ENCODE assay signal across 9 mouse cellular contexts in genomic region chr11:70215301-70215700, GRCm38 (mm10). TPM values are rescaled to one million over a fixed set of nuclear protein-coding genes. Genes with fewer than 3 reads are reported as not detected.
DNase-seq lines count a peak whose midpoint lies in the region; ATAC-seq and TF ChIP-seq lines count a peak whose summit lies in the region.
"Had no signal": no experiment of that assay in that cellular context is flagged by ENCODE, and none has a peak within 500 bp of the region (broad histone marks: within the 10 kb centered on the region; RNA-seq: fewer than 3 reads in every experiment).

No protein-coding gene starts in this region.

- no peak for TF ChIP-seq CTCF in ES-Bruce4 (IDR thresholded peaks at IDR 0.05; ENCODE audit: low read depth, low read length)

- no peak for TF ChIP-seq EP300 in ES-Bruce4 (IDR thresholded peaks at IDR 0.05; ENCODE audit: insufficient read depth, low read depth, low read length)

- no peak overlapping the region for H3K4me2 ChIP-seq in forebrain, embryonic 15.5 days (replicated peaks)

- H3K4me1 ChIP-seq in ES-Bruce4 (ENCODE audit: control insufficient read depth, insufficient read depth, low read length), result no peaks in the 10 kb centered on the region
- H3K4me1 ChIP-seq in forebrain, embryonic 15.5 days, result peaks cover 37% of the 10 kb centered on the region
- peaks cover 43% of the 10 kb centered on the region for H3K4me1 ChIP-seq in limb, embryonic 10.5 days

- WGBS in forebrain, embryonic 15.5 days, result 12% methylated on average over 22 of the region's 22 CpGs
- WGBS in limb, embryonic 10.5 days, result 11% methylated on average over 22 of the region's 22 CpGs

- no peaks in the 10 kb centered on the region for H3K36me3 ChIP-seq in ES-Bruce4 (ENCODE audit: control insufficient read depth, insufficient read depth, low read length, poor library complexity, severe bottlenecking)
- H3K36me3 ChIP-seq in forebrain, embryonic 15.5 days, result peaks cover 3% of the 10 kb centered on the region; the same call in 1 of the 2 replicates
- peaks cover 20% of the 10 kb centered on the region for H3K36me3 ChIP-seq in limb, embryonic 10.5 days

- no peak for ATAC-seq in cerebellum, adult (ENCODE audit: insufficient number of reproducible peaks, low FRiP score, low TSS enrichment)
- no peak for ATAC-seq in forebrain, embryonic 15.5 days (replicated peaks)
- ATAC-seq in megakaryocyte progenitor cell, adult 5-6 weeks (replicated peaks; ENCODE audit: poor library complexity), result no peak

- peak overlapping the region; percentile 43 for H3K4me3 ChIP-seq in ES-Bruce4 (ENCODE audit: low read depth, low read length)
- 0 out of 2 replicates have a peak overlapping the region, but pooled peaks have one; percentile 39 for H3K4me3 ChIP-seq in forebrain, embryonic 15.5 days
- peak overlapping the region; percentile 48 for H3K4me3 ChIP-seq in limb, embryonic 10.5 days
- H3K4me3 ChIP-seq: megakaryocyte, embryonic 14.5 days had no signal

- no peaks in the 10 kb centered on the region for H3K9me3 ChIP-seq in ES-Bruce4 (replicated peaks; ENCODE audit: control insufficient read depth, insufficient read depth, low read length, poor library complexity, severe bottlenecking)
- no peaks in the 10 kb centered on the region for H3K9me3 ChIP-seq in forebrain, embryonic 15.5 days
- H3K9me3 ChIP-seq in limb, embryonic 10.5 days (replicated peaks), result no peaks in the 10 kb centered on the region
- H3K9me3 ChIP-seq: megakaryocyte, embryonic 14.5 days had no signal

- TF ChIP-seq POLR2A in ES-Bruce4 (IDR thresholded peaks at IDR 0.05; ENCODE audit: insufficient read depth, low read length), result no peak

- no peak overlapping the region for H3K27ac ChIP-seq in ES-Bruce4 (ENCODE audit: insufficient read depth, low read length)
- H3K27ac ChIP-seq in forebrain, embryonic 15.5 days (replicated peaks), result no peak overlapping the region
- no peak overlapping the region; the same call in 1 of the 2 replicates for H3K27ac ChIP-seq in limb, embryonic 10.5 days

- no peaks in the 10 kb centered on the region for H3K27me3 ChIP-seq in ES-Bruce4 (ENCODE audit: control insufficient read depth, insufficient read depth, low read length, poor library complexity, severe bottlenecking)
- H3K27me3 ChIP-seq in forebrain, embryonic 15.5 days, result peaks cover 49% of the 10 kb centered on the region
- peaks cover 81% of the 10 kb centered on the region for H3K27me3 ChIP-seq in limb, embryonic 10.5 days (ENCODE audit: low read depth, poor library complexity, severe bottlenecking)

- peak overlapping the region; percentile 41 for H3K9ac ChIP-seq in ES-Bruce4 (ENCODE audit: low read depth, poor library complexity, severe bottlenecking)
- H3K9ac ChIP-seq in forebrain, embryonic 15.5 days (replicated peaks), result no peak overlapping the region

- DNase-seq in cerebellum, adult 11-12 months, result peak; percentile 77
- no peak for DNase-seq in limb, embryonic 10.5 days (ENCODE audit: low spot score)
- DNase-seq in layer of hippocampus, adult 9-10 months (ENCODE audit: low spot score), result no peak
- DNase-seq in right cerebral cortex, adult 18-20 months, result no peak

RNA-seq across cellular contexts. Expression of gene Slc16a11, which starts 2.7 kb away (rescaled TPM):
- 2.0 and 3.5 TPM in 2 replicates for polyA plus RNA-seq in ES-Bruce4 (2011; ENCODE audit: insufficient read depth, insufficient read length, low read depth, missing spikeins)
- polyA plus RNA-seq in forebrain, embryonic 15.5 days (2015; fragmentation: Nextera tagmentation; extraction: Ambion mirVana), result 3.2 and 3.6 TPM in 2 replicates
- 0.84 and 1.6 TPM in 2 replicates for polyA plus RNA-seq in limb, embryonic 10.5 days (2016; fragmentation: Nextera tagmentation; extraction: Ambion mirVana)
- total RNA-seq in megakaryocyte progenitor cell, adult 5-6 weeks (2015), result not detected in 2 replicates
- not detected in 2 replicates for total RNA-seq in megakaryocyte progenitor cell, adult 5-6 weeks (2017)

RNA-seq across cellular contexts. Expression of gene Slc16a13, which starts 5.6 kb away (rescaled TPM):
- 8.9 and 11.2 TPM in 2 replicates for polyA plus RNA-seq in ES-Bruce4 (2011; ENCODE audit: insufficient read depth, insufficient read length, low read depth, missing spikeins)
- 14.9 and 17.7 TPM in 2 replicates for polyA plus RNA-seq in forebrain, embryonic 15.5 days (2015; fragmentation: Nextera tagmentation; extraction: Ambion mirVana)
- 11.6 and 16.3 TPM in 2 replicates for polyA plus RNA-seq in limb, embryonic 10.5 days (2016; fragmentation: Nextera tagmentation; extraction: Ambion mirVana)
- 4.4 and 7.0 TPM in 2 replicates for total RNA-seq in megakaryocyte progenitor cell, adult 5-6 weeks (2015)
- total RNA-seq in megakaryocyte progenitor cell, adult 5-6 weeks (2017), result 2.5 and 4.6 TPM in 2 replicates

RNA-seq across cellular contexts. Expression of gene Bcl6b, which starts 14.3 kb away (rescaled TPM):
- 4.1 TPM in 2 replicates for polyA plus RNA-seq in ES-Bruce4 (2011; ENCODE audit: insufficient read depth, insufficient read length, low read depth, missing spikeins)
- 5.7 and 6.1 TPM in 2 replicates for polyA plus RNA-seq in forebrain, embryonic 15.5 days (2015; fragmentation: Nextera tagmentation; extraction: Ambion mirVana)
- 5.6 and 7.5 TPM in 2 replicates for polyA plus RNA-seq in limb, embryonic 10.5 days (2016; fragmentation: Nextera tagmentation; extraction: Ambion mirVana)
- total RNA-seq in megakaryocyte progenitor cell, adult 5-6 weeks (2015), result 0.17 TPM in 1 of 2 replicates, not detected in the other
- total RNA-seq in megakaryocyte progenitor cell, adult 5-6 weeks (2017), result not detected in 2 replicates

RNA-seq across cellular contexts. Expression of gene 0610010K14Rik, which starts 22.4 kb away (rescaled TPM):
- polyA plus RNA-seq in ES-Bruce4 (2011; ENCODE audit: insufficient read depth, insufficient read length, low read depth, missing spikeins), result 108 and 126 TPM in 2 replicates
- polyA plus RNA-seq in forebrain, embryonic 15.5 days (2015; fragmentation: Nextera tagmentation; extraction: Ambion mirVana), result 191 and 199 TPM in 2 replicates
- 220 and 235 TPM in 2 replicates for polyA plus RNA-seq in limb, embryonic 10.5 days (2016; fragmentation: Nextera tagmentation; extraction: Ambion mirVana)
- total RNA-seq in megakaryocyte progenitor cell, adult 5-6 weeks (2015), result 73.4 and 77.3 TPM in 2 replicates
- total RNA-seq in megakaryocyte progenitor cell, adult 5-6 weeks (2017), result 24.4 and 31.2 TPM in 2 replicates

RNA-seq across cellular contexts. Expression of gene Gm21988, which starts 24.3 kb away (rescaled TPM):
- 0.55 and 0.65 TPM in 2 replicates for polyA plus RNA-seq in ES-Bruce4 (2011; ENCODE audit: insufficient read depth, insufficient read length, low read depth, missing spikeins)
- polyA plus RNA-seq in forebrain, embryonic 15.5 days (2015; fragmentation: Nextera tagmentation; extraction: Ambion mirVana), result 12.9 and 13.0 TPM in 2 replicates
- polyA plus RNA-seq in limb, embryonic 10.5 days (2016; fragmentation: Nextera tagmentation; extraction: Ambion mirVana), result 9.7 TPM in 2 replicates
- total RNA-seq in megakaryocyte progenitor cell, adult 5-6 weeks (2015), result 3.4 and 4.1 TPM in 2 replicates
- total RNA-seq in megakaryocyte progenitor cell, adult 5-6 weeks (2017), result 0.10 and 2.4 TPM in 2 replicates
